Mouse (Mus musculus) lung, postnatal 0 days (tissue): Measurements from ENCODE around the gene Rnf186.

Experiments used
- CTCF ChIP-seq: IDR thresholded peaks from 2 replicates; pipeline ENCODE4 v1.5.1; 2016; ENCODE audit warnings: antibody characterized with exemption, mild to moderate bottlenecking
- EP300 ChIP-seq: IDR thresholded peaks from 2 replicates; pipeline ENCODE4 v1.6.1; 2016; ENCODE audit warnings: antibody characterized with exemption, mild to moderate bottlenecking, control low read depth

DNA sequence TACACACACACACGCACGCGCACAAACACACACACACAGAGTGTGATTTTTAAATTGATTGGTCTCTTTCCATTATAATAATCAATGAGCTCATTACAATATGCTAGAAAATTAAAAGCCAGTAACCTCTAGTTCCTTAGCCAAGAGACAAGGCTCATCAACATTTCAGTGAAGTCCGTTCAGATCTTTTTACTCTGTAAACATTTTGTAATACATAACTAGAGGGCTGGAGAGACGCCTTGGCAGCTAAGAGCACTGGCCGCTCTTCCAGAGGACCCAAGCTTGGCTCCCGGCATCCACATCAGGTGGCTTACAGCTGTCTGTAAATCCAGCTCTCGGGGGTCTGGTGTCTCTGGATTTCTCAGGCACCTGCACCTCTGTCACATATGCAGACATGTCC lies 13.1 kb downstream of the Rnf186 start:
- TF ChIP-seq CTCF (no peak), EP300 (no peak)
